Mouse (Mus musculus) MEL (cell line): Measurements from ENCODE around the gene Aaed1.

ENCODE experiments used
- E2F4 ChIP-seq: IDR thresholded peaks from 2 replicates; pipeline ENCODE4 v1.6.1; 2011; ENCODE audit warnings: low read depth, low read length, improper control_type of control experiment, borderline replicate concordance
- JUND ChIP-seq: IDR thresholded peaks from 2 replicates; pipeline ENCODE4 v1.6.1; 2011; ENCODE audit warnings: low read depth, mild to moderate bottlenecking, improper control_type of control experiment, low read length
- POLR2A ChIP-seq, 2 experiments: IDR thresholded peaks; 2 replicates each; pipeline ENCODE4 v1.6.1; 2011 to 2012; ENCODE audit warnings: low read length in 2 of 2, mild to moderate bottlenecking in 2 of 2, control low read depth in 1 of 2, improper control_type of control experiment in 1 of 2, low read depth in 1 of 2, moderate library complexity in 1 of 2; ENCODE audit not compliant: control insufficient read depth in 1 of 2, insufficient read depth in 1 of 2, poor library complexity in 1 of 2

GRCm38 (mm10) chr13:64244685-64245261 lies 67.7 kb downstream of the Aaed1 start:
- no peak for TF ChIP-seq JUND
- no peak for TF ChIP-seq POLR2A (IDR thresholded peaks at IDR 0.05; ENCODE audit: control insufficient read depth in 1 of 2, insufficient read depth in 1 of 2, low read depth in 1 of 2, low read length in 2 of 2, poor library complexity in 1 of 2)
- TF ChIP-seq E2F4 = no peak
